Mouse (Mus musculus) C2C12 (cell line): ENCODE results near the gene Sec16b.

ENCODE experiments used
- CEBPB ChIP-seq: IDR thresholded peaks from one replicate; pipeline ENCODE4 v1.6.1; 2011; ENCODE audit warnings: low read depth, mild to moderate bottlenecking, control low read depth, moderate library complexity
- CTCF ChIP-seq: IDR thresholded peaks from one replicate; pipeline ENCODE4 v1.5.1; 2011; ENCODE audit not compliant: control insufficient read depth, insufficient read depth, insufficient read length
- MAX ChIP-seq: IDR thresholded peaks from one replicate; pipeline ENCODE4 v1.6.1; 2011; ENCODE audit warnings: mild to moderate bottlenecking, control low read depth

GRCm38 (mm10) chr1:157501352-157501945, 5.1 kb upstream of the Sec16b start:
- TF ChIP-seq CTCF (no peak), CEBPB (no peak), MAX (no peak)
